Mouse (Mus musculus) stomach, postnatal 0 days (tissue): ENCODE measurements around the gene Ralbp1.

Experiments used
- CTCF ChIP-seq: IDR thresholded peaks from 2 replicates; pipeline ENCODE4 v1.5.1; 2016; ENCODE audit warnings: antibody characterized with exemption, low read depth, mild to moderate bottlenecking, moderate library complexity
- EP300 ChIP-seq: optimal IDR thresholded peaks from 2 replicates; pipeline ENCODE3; 2016; ENCODE audit warnings: antibody characterized with exemption

DNA sequence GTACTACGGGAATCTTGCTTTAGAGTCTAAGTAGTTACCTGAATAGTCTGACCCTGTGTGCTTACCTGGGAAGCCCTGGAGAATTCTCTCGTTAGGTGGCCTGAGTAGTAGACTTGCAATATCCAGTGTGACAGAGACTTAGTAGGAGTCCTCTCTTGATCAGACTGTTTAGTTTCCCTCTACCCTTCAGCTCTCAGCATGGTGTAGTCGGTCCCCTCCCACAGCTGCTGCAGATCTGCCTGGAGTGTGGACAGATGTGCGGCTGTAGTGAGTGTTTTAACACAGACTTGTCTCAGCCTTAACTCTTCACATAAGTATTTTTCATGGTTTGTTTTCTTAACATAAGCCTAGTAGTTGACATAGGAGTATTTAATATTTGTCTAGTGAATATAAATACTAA lies 83.6 kb downstream of the Ralbp1 start:
- no peak for TF ChIP-seq CTCF
- TF ChIP-seq EP300 = no peak
